Mouse (Mus musculus) kidney, embryonic 15.5 days (tissue): ENCODE results near the gene Ski. TPM values are rescaled to one million over a fixed set of nuclear protein-coding genes. Genes with fewer than 3 reads are reported as not detected.

ENCODE experiments used
- ATAC-seq: fragments of 200-750 bp; cut with Nextera tagmentation; replicated peaks from 2 replicates; pipeline ENCODE4 v1.8.0; 2017; ENCODE audit warnings: moderate TSS enrichment; ENCODE audit not compliant: low FRiP score
- H3K27ac ChIP-seq: fragments of 300-500 bp; sonication (generic); 2 replicates; pipeline ENCODE4 v1.5.1; 2015; ENCODE audit warnings: mild to moderate bottlenecking, inconsistent platforms
- H3K27me3 ChIP-seq: fragments of 300-500 bp; sonication (generic); 2 replicates; pipeline ENCODE4 v1.6.1; 2015; ENCODE audit warnings: inconsistent platforms
- H3K36me3 ChIP-seq: fragments of 300-500 bp; sonication (generic); 2 replicates; pipeline ENCODE4 v1.6.1; 2015; ENCODE audit warnings: inconsistent platforms
- H3K4me1 ChIP-seq: fragments of 300-500 bp; sonication (generic); 2 replicates; pipeline ENCODE4 v1.6.1; 2015; ENCODE audit warnings: inconsistent platforms
- H3K4me2 ChIP-seq: fragments of 300-500 bp; sonication (generic); 2 replicates; pipeline ENCODE4 v1.6.1; 2015; ENCODE audit warnings: moderate library complexity, mild to moderate bottlenecking, inconsistent platforms
- H3K4me3 ChIP-seq: fragments of 300-500 bp; sonication (generic); replicated peaks from 2 replicates; pipeline ENCODE4 v1.5.1; 2015; ENCODE audit warnings: mild to moderate bottlenecking, inconsistent platforms
- H3K9ac ChIP-seq: fragments of 300-500 bp; sonication (generic); 2 replicates; pipeline ENCODE4 v1.6.1; 2015; ENCODE audit warnings: mild to moderate bottlenecking, inconsistent platforms
- H3K9me3 ChIP-seq: fragments of 300-500 bp; sonication (generic); replicated peaks from 2 replicates; pipeline ENCODE4 v1.6.1; 2016; ENCODE audit warnings: inconsistent platforms
- WGBS: fragments of 180-500 bp; shearing (Covaris S2); methylation state at CpG from one replicate; pipeline ENCODE4 v1.1.7; 2015; ENCODE audit warnings: mixed read lengths; 5-methylcytosine and 5-hydroxymethylcytosine counted together
- polyA plus RNA-seq: library from polyadenylated mRNA; unstranded; fragments of >200 nt; fragmentation: Nextera tagmentation; extraction: Ambion mirVana; gene quantifications from 2 replicates; pipeline ENCODE4 v1.2.1, GENCODE M21; 2015

Gene Ski
- polyA plus RNA-seq, 1 experiment from 2014 or later = 16.9 TPM

DNA sequence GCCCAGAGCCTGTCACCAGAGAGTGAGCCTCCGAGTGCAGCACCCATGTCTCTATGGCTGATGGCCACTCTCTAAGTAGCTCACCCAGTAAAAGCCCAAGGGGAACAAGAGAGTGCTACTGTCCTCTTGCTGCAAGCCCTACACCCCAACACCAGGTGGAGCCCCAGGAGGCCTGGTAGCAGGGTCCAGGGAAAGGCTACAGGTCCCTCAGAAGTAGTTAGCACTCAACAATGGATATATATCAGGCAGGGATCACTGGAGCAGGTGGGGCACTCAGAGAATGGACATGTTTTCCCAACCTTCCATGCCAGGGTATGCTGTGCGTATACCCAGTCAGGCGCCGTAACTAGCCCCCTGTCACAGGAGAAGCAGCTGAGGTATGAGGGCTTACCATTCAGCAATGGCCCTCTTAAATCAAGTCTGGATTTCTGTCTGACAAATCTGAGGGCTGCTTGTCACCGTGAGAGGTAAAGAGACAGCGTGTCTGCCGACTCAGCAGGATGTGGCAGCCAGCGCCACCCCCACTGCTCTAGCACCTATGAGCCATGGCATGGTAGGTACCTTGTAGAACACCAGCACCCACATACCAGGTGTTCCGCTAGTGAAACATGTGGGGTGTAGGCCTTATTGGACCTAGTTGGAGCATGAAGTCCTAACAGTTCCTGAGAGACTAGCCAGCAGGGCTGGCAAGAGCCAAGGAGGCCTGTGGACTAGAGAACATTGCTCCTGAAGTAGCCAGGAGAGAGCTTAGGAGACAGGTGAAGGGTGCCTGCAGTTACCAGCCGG, 93.1 kb downstream of the Ski start:
- H3K4me3 ChIP-seq = no peak overlapping the region
- H3K36me3 ChIP-seq = no peaks in the 10 kb centered on the region
- H3K9ac ChIP-seq = no peak overlapping the region
- 90% methylated on average over 10 of the region's 10 CpGs for whole genome bisulfite sequencing
- no peak for ATAC-seq
- H3K27ac ChIP-seq = no peak overlapping the region
- H3K4me2 ChIP-seq = no peak overlapping the region
- no peaks in the 10 kb centered on the region for H3K27me3 ChIP-seq
- peaks cover 46% of the 10 kb centered on the region for H3K4me1 ChIP-seq
- no peaks in the 10 kb centered on the region for H3K9me3 ChIP-seq

GRCm38 (mm10) chr4:155128411-155128810, 94.0 kb downstream of the Ski start:
- Histone ChIP-seq H3K4me3 (no peak overlapping the region), H3K36me3 (no peaks in the 10 kb centered on the region), H3K9me3 (no peaks in the 10 kb centered on the region), H3K9ac (no peak overlapping the region), H3K27ac (no peak overlapping the region), H3K27me3 (no peaks in the 10 kb centered on the region), H3K4me1 (peaks cover 46% of the 10 kb centered on the region), H3K4me2 (no peak overlapping the region)
- WGBS = 87% methylated on average over 15 of the region's 15 CpGs
- ATAC-seq = no peak

GRCm38 (mm10) chr4:155126602-155127372, 95.6 kb downstream of the Ski start:
- ATAC-seq = no peak
- Histone ChIP-seq H3K36me3 (no peaks in the 10 kb centered on the region), H3K4me1 (peaks cover 54% of the 10 kb centered on the region), H3K9ac (no peak overlapping the region), H3K4me3 (no peak overlapping the region), H3K9me3 (no peaks in the 10 kb centered on the region), H3K27ac (no peak overlapping the region), H3K27me3 (no peaks in the 10 kb centered on the region), H3K4me2 (no peak overlapping the region)
- 67% methylated on average over 7 of the region's 7 CpGs for WGBS

GRCm38 (mm10) chr4:155126194-155126593, 96.2 kb downstream of the Ski start:
- peaks cover 60% of the 10 kb centered on the region for H3K4me1 ChIP-seq
- H3K9me3 ChIP-seq = no peaks in the 10 kb centered on the region
- H3K4me3 ChIP-seq = no peak overlapping the region
- H3K36me3 ChIP-seq = no peaks in the 10 kb centered on the region
- no peak overlapping the region for H3K9ac ChIP-seq
- WGBS = 73% methylated on average over 5 of the region's 5 CpGs
- no peak for ATAC-seq
- H3K27me3 ChIP-seq = no peaks in the 10 kb centered on the region
- H3K4me2 ChIP-seq = no peak overlapping the region
- H3K27ac ChIP-seq = no peak overlapping the region

- ATAC-seq = no peak
- H3K4me2 ChIP-seq = no peak overlapping the region
- peaks cover 67% of the 10 kb centered on the region for H3K4me1 ChIP-seq
- no peak overlapping the region for H3K9ac ChIP-seq
- H3K36me3 ChIP-seq = no peaks in the 10 kb centered on the region
- H3K27ac ChIP-seq = no peak overlapping the region
- no peaks in the 10 kb centered on the region for H3K27me3 ChIP-seq
- WGBS = 52% methylated on average over 7 of the region's 7 CpGs
- no peak overlapping the region for H3K4me3 ChIP-seq
- no peaks in the 10 kb centered on the region for H3K9me3 ChIP-seq
These were observed 97.1 kb downstream of the Ski start for GRCm38 (mm10) chr4:155125310-155125709.

- 54% methylated on average over 9 of the region's 9 CpGs for WGBS
- no peak overlapping the region for H3K4me2 ChIP-seq
- H3K9ac ChIP-seq = no peak overlapping the region
- H3K9me3 ChIP-seq = no peaks in the 10 kb centered on the region
- peaks cover 62% of the 10 kb centered on the region for H3K4me1 ChIP-seq
- no peak overlapping the region for H3K4me3 ChIP-seq
- no peaks in the 10 kb centered on the region for H3K27me3 ChIP-seq
- peak overlapping the region; percentile 58 for H3K27ac ChIP-seq
- ATAC-seq = no peak
- H3K36me3 ChIP-seq = no peaks in the 10 kb centered on the region
These were observed 98.4 kb downstream of the Ski start for GRCm38 (mm10) chr4:155123868-155124534.

GRCm38 (mm10) chr4:155122444-155123040, 99.8 kb downstream of the Ski start:
- Histone ChIP-seq H3K27ac (peak overlapping the region; percentile 73), H3K4me2 (peak overlapping the region; percentile 32), H3K9me3 (no peaks in the 10 kb centered on the region), H3K4me1 (peaks cover 62% of the 10 kb centered on the region), H3K27me3 (no peaks in the 10 kb centered on the region), H3K36me3 (no peaks in the 10 kb centered on the region), H3K9ac (no peak overlapping the region), H3K4me3 (no peak overlapping the region)
- ATAC-seq = peak; percentile 19; the same call in 1 of the 2 replicates
- 18% methylated on average over 16 of the region's 16 CpGs for WGBS

GRCm38 (mm10) chr4:155121915-155122443, 100.4 kb downstream of the Ski start:
- no peak overlapping the region for H3K4me3 ChIP-seq

DNA sequence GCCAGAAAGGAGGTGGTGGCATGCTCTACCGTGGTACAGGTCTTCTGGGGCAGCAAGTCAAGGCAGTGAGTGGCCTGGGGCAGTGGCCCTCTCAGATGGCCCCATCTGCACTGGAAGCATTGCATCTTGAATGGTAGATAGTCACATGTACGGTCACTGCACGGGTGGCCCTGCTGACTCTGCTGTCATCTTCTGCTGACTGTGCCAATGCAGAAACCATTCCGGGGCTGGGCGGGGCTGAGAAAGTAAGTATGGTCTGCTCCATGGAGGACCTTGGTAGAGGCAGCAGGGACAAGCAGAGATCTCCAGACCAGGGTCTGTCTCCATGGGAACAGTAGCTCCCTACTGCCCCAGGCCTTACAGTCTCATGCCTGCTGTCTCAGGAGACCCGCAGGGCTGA, 101.2 kb downstream of the Ski start:
- peak overlapping the region; percentile 33 for H3K27ac ChIP-seq
- H3K9ac ChIP-seq = no peak overlapping the region
- H3K4me2 ChIP-seq = no peak overlapping the region
- no peaks in the 10 kb centered on the region for H3K9me3 ChIP-seq
- no peaks in the 10 kb centered on the region for H3K36me3 ChIP-seq
- no peak overlapping the region for H3K4me3 ChIP-seq
- WGBS = 79% methylated on average over 6 of the region's 6 CpGs
- ATAC-seq = no peak
- H3K4me1 ChIP-seq = peaks cover 52% of the 10 kb centered on the region
- H3K27me3 ChIP-seq = no peaks in the 10 kb centered on the region

More at GRCm38 (mm10) chr4:155121915-155122443, 100.4 kb downstream of the Ski start:
- Histone ChIP-seq H3K27ac (peak overlapping the region; percentile 73), H3K4me1 (peaks cover 59% of the 10 kb centered on the region), H3K36me3 (no peaks in the 10 kb centered on the region), H3K27me3 (no peaks in the 10 kb centered on the region), H3K9ac (no peak overlapping the region), H3K4me2 (no peak overlapping the region), H3K9me3 (no peaks in the 10 kb centered on the region)
- ATAC-seq = 0 out of 2 replicates have a peak, but pooled peaks have one; percentile 30
- WGBS = 70% methylated on average over 6 of the region's 6 CpGs

- H3K36me3 ChIP-seq = no peaks in the 10 kb centered on the region
- H3K4me2 ChIP-seq = no peak overlapping the region
- no peaks in the 10 kb centered on the region for H3K27me3 ChIP-seq
- H3K4me3 ChIP-seq = no peak overlapping the region
- H3K9ac ChIP-seq = no peak overlapping the region
- no peak for ATAC-seq
- H3K9me3 ChIP-seq = no peaks in the 10 kb centered on the region
- peak overlapping the region; percentile 33 for H3K27ac ChIP-seq
- H3K4me1 ChIP-seq = peaks cover 54% of the 10 kb centered on the region
- 60% methylated on average over 5 of the region's 5 CpGs for WGBS
These were observed 101.8 kb downstream of the Ski start for GRCm38 (mm10) chr4:155120583-155120982.

- WGBS = 82% methylated on average over 7 of the region's 7 CpGs
- Histone ChIP-seq H3K27ac (peak overlapping the region; percentile 33), H3K4me3 (no peak overlapping the region), H3K27me3 (no peaks in the 10 kb centered on the region), H3K9ac (no peak overlapping the region), H3K36me3 (no peaks in the 10 kb centered on the region), H3K4me2 (no peak overlapping the region), H3K4me1 (peaks cover 52% of the 10 kb centered on the region), H3K9me3 (no peaks in the 10 kb centered on the region)
- ATAC-seq = no peak
These were observed 102.4 kb downstream of the Ski start for GRCm38 (mm10) chr4:155120038-155120437.
